Mouse (Mus musculus) monocyte, adult 2 months (primary cell): Measurements from ENCODE around the gene Tctn1.

Experiments used
- DNase-seq, 2 experiments: peaks; one replicate each; pipeline ENCODE4 v3.0.0; 2022; ENCODE audit warnings: low spot score in 2 of 2, low read depth in 1 of 2

Gene Tctn1

GRCm38 (mm10) chr5:122285767-122286150, 21.5 kb upstream of the Tctn1 start:
- DNase-seq, result no peak

- no peak for DNase-seq
These were observed 20.9 kb upstream of the Tctn1 start for GRCm38 (mm10) chr5:122285029-122285766.

GRCm38 (mm10) chr5:122284183-122285028, 20.1 kb upstream of the Tctn1 start, which contains the start of gene Pptc7:
Gene Pptc7, plus strand, starts transcription at chr5:122284365.
- peak; percentile 66 to 76 for DNase-seq

GRCm38 (mm10) chr5:122283828-122284182, 19.5 kb upstream of the Tctn1 start:
- no peak for DNase-seq

GRCm38 (mm10) chr5:122280827-122281462, 16.7 kb upstream of the Tctn1 start:
- no peak for DNase-seq

- DNase-seq, result no peak
These were observed 16.2 kb upstream of the Tctn1 start for GRCm38 (mm10) chr5:122280422-122280826.

- no peak for DNase-seq
These were observed 15.7 kb upstream of the Tctn1 start for GRCm38 (mm10) chr5:122279799-122280421.

GRCm38 (mm10) chr5:122278946-122279345, 14.7 kb upstream of the Tctn1 start:
- no peak for DNase-seq

- peak in 1 of 2 experiments; percentile 64 for DNase-seq
These were observed 10.5 kb upstream of the Tctn1 start for GRCm38 (mm10) chr5:122274785-122275184.

GRCm38 (mm10) chr5:122272821-122273220, 8.6 kb upstream of the Tctn1 start:
- no peak for DNase-seq

- peak; percentile 65 to 70 for DNase-seq
These were observed 4.8 kb upstream of the Tctn1 start for GRCm38 (mm10) chr5:122268858-122269604.

GRCm38 (mm10) chr5:122267899-122268298, 3.6 kb upstream of the Tctn1 start:
- DNase-seq, result peak in 1 of 2 experiments; percentile 58

GRCm38 (mm10) chr5:122267136-122267535, 2.9 kb upstream of the Tctn1 start:
- no peak for DNase-seq

- no peak for DNase-seq
These were observed 1.7 kb upstream of the Tctn1 start for GRCm38 (mm10) chr5:122265942-122266341.

- no peak for DNase-seq
These were observed 927 bp upstream of the Tctn1 start for GRCm38 (mm10) chr5:122265187-122265586.

- DNase-seq, result no peak
These were observed 2.2 kb downstream of the Tctn1 start for GRCm38 (mm10) chr5:122262104-122262503.

GRCm38 (mm10) chr5:122258027-122258741, 6.1 kb downstream of the Tctn1 start:
- no peak for DNase-seq

- no peak for DNase-seq
These were observed 12.2 kb downstream of the Tctn1 start for GRCm38 (mm10) chr5:122251895-122252606.

- DNase-seq, result no peak
These were observed 15.0 kb downstream of the Tctn1 start for GRCm38 (mm10) chr5:122249281-122249680.
